Mouse (Mus musculus) spleen, adult 10 weeks (tissue): ENCODE results near the gene Kcnj8. TPM values are rescaled to one million over a fixed set of nuclear protein-coding genes. Genes with fewer than 3 reads are reported as not detected.

ENCODE experiments used
- polyA plus RNA-seq: library from polyadenylated mRNA; stranded (reverse); fragments of 350-450 nt; fragmentation: Illumina TruSeq; extraction: RNeasy Lipid Tissue Mini Kit (QIAGEN cat#74804); gene quantifications from one replicate; pipeline ENCODE4 v1.2.3, GENCODE M21; 2015; ENCODE audit warnings: low replicate concordance; ENCODE audit not compliant: insufficient read depth

Kcnj8 gene
- polyA plus RNA-seq = 14.1 TPM

GRCm38 (mm10) chr6:142571055-142571618, at the start of gene Kcnj8:
Gene Kcnj8, minus strand, starts transcription at chr6:142571614.

Other genes starting within 250 kb of the Kcnj8 start
- gene Slco1a5, start 248.6 kb downstream of the Kcnj8 start, polyA plus RNA-seq = 0.12 TPM
- gene Pyroxd1, start 226.0 kb downstream of the Kcnj8 start, polyA plus RNA-seq = 24.1 TPM
- gene Recql, start 184.5 kb downstream of the Kcnj8 start, polyA plus RNA-seq = 80.6 TPM
- 27.0 TPM for gene Golt1b, start 184.4 kb downstream of the Kcnj8 start, polyA plus RNA-seq
- 2.8 TPM for gene Spx, start 158.2 kb downstream of the Kcnj8 start, polyA plus RNA-seq
- not detected for gene Gys2, start 98.5 kb downstream of the Kcnj8 start, polyA plus RNA-seq
- gene Ldhb, start 63.7 kb downstream of the Kcnj8 start, polyA plus RNA-seq = 12.0 TPM
- gene Abcc9, start 130.7 kb upstream of the Kcnj8 start, polyA plus RNA-seq = 11.9 TPM
- 87.2 TPM for gene Cmas, start 185.1 kb upstream of the Kcnj8 start, polyA plus RNA-seq
- gene Sult6b2, start 232.9 kb upstream of the Kcnj8 start, polyA plus RNA-seq = not detected